Mouse (Mus musculus) retina, postnatal 7 days (tissue): ENCODE data around the gene Vwa5b2.

Experiments used
- DNase-seq: peaks from one replicate; pipeline ENCODE4 v3.0.0-alpha.2; 2012; ENCODE audit warnings: low read depth, low spot score

The Vwa5b2 gene

GRCm38 (mm10) chr16:20589366-20589938 lies at the start of gene Vwa5b2:
Gene Vwa5b2 (plus strand): TSS chr16:20589471.
- no peak for DNase-seq

GRCm38 (mm10) chr16:20539649-20540048 lies 49.6 kb upstream of the Vwa5b2 start:
- no peak for DNase-seq

- DNase-seq = no peak
These were observed 48.8 kb upstream of the Vwa5b2 start for GRCm38 (mm10) chr16:20540438-20540837.

- no peak for DNase-seq
These were observed 43.6 kb upstream of the Vwa5b2 start for GRCm38 (mm10) chr16:20545696-20546095.

GRCm38 (mm10) chr16:20547423-20547822 lies 41.8 kb upstream of the Vwa5b2 start:
- no peak for DNase-seq

- peak; percentile 100 for DNase-seq
These were observed 40.9 kb upstream of the Vwa5b2 start, which contains the start of gene Abcf3 for GRCm38 (mm10) chr16:20548096-20548948. Gene Abcf3 (plus strand): TSS chr16:20548577.

GRCm38 (mm10) chr16:20549161-20549560 lies 40.1 kb upstream of the Vwa5b2 start:
- no peak for DNase-seq

GRCm38 (mm10) chr16:20551691-20552090 lies 37.6 kb upstream of the Vwa5b2 start:
- DNase-seq = no peak

GRCm38 (mm10) chr16:20552594-20552993 lies 36.7 kb upstream of the Vwa5b2 start:
- DNase-seq = no peak

- no peak for DNase-seq
These were observed 34.3 kb upstream of the Vwa5b2 start for GRCm38 (mm10) chr16:20555000-20555399.

GRCm38 (mm10) chr16:20557381-20557780 lies 31.9 kb upstream of the Vwa5b2 start:
- no peak for DNase-seq

GRCm38 (mm10) chr16:20565075-20565474 lies 24.2 kb upstream of the Vwa5b2 start:
- no peak for DNase-seq

GRCm38 (mm10) chr16:20589939-20590679 lies 838 bp downstream of the Vwa5b2 start:
- DNase-seq = no peak

GRCm38 (mm10) chr16:20590680-20591038 lies 1.4 kb downstream of the Vwa5b2 start:
- no peak for DNase-seq

GRCm38 (mm10) chr16:20591076-20591705 lies 1.9 kb downstream of the Vwa5b2 start:
- no peak for DNase-seq

GRCm38 (mm10) chr16:20595060-20595673 lies 5.9 kb downstream of the Vwa5b2 start:
- peak; percentile 57 for DNase-seq

- no peak for DNase-seq
These were observed 6.5 kb downstream of the Vwa5b2 start for GRCm38 (mm10) chr16:20595737-20596136.

GRCm38 (mm10) chr16:20596687-20597441 lies 7.6 kb downstream of the Vwa5b2 start:
- DNase-seq = no peak

- no peak for DNase-seq
These were observed 11.2 kb downstream of the Vwa5b2 start for GRCm38 (mm10) chr16:20600511-20600910.

- no peak for DNase-seq
These were observed 15.4 kb downstream of the Vwa5b2 start for GRCm38 (mm10) chr16:20604705-20605104.
